Mouse (Mus musculus) ZHBTc4 (cell line): ENCODE measurements around the gene Gm6217.
A peak's percentile ranks its signal among the peaks of the same experiment; 100 is the strongest.
"Not testable (repeated sequence)": the region's sequence is repeated elsewhere in the genome, so short reads cannot be mapped to it uniquely, and the experiment has no call there.

ENCODE experiments used
- DNase-seq: peaks from one replicate; pipeline ENCODE4 v3.0.0-alpha.2; 2011; ENCODE audit warnings: low read depth, low spot score

The Gm6217 gene

DNA sequence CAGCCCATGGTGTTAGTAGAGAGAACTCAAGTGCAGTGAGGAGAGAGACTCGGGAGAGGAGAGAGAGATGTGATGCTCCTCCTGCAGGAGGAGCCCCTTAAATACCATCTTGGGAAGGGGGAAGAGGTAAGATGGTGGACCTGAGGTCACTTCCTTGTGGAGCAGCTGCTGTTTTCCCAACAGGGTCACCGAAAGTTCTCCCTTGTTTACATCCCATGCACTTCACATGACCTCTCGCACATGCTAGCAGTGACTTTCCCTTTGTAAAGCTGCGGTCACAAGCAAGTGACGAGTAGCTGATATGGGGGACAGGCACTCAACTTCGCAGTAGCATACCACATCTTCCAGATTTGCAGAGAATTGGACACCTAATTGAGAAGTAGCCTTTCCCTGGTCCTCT is at the start of gene Gm6217:
TSS of gene Gm6217 (minus strand) at position 74 of the 400 bp plus-strand sequence.
- not testable (repeated sequence) for DNase-seq

DNA sequence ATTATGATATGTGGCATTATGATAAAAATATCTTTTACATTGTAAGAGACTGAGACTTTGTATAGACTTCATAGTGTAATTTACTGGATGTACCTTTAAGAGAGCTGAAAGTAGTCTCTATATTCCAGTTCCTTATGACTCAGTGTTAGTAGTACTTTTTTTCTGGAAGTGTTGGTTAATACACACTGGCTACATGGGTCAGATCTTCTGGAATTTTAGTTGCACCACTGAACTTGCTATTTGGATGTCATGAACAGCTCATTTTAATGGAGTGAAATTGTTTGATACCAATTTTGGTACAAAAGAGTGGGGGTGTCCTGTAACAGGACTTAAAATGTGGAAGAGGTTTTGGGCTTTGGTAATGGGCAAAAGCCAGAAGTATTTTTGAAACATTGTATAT is 46.6 kb upstream of the Gm6217 start:
- no peak for DNase-seq

DNA sequence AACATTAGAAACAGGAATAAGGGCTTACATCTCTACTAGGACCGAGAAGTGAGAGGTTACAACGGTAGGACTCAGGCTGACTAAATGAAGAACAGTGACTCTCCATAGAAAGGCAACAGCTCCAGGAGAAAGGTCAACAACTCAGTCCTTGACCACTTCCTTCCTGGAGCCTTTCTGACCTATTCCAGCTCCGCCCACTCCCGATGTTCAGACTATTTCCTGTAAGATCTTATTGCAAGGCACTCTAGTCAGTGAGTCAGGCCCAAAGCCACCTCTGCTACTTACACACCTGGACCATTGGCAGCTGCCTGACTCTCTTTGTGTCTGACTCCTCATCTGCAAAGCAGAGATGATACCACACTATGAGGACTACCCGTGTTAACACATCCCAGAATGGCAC is 44.6 kb upstream of the Gm6217 start:
- no peak for DNase-seq

DNA sequence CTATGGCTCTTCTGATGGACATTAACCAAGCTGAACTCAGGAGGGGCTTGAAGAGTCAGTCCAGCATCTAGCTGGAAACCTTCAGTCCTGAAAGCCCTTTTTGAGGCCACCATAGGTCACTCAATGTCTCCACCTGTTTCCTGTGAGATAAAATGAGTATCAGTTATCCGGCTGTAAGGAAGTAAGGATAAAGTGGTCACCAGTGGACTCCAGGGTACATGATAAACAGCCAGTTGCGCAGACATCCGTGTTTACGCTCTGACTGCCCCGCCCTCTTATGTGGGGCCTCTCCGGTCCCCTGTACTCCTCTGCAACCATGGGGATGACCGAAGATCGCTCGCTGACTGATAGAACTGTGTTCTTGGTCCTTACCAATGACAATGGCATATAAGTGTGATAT is 43.1 kb upstream of the Gm6217 start:
- no peak for DNase-seq

DNA sequence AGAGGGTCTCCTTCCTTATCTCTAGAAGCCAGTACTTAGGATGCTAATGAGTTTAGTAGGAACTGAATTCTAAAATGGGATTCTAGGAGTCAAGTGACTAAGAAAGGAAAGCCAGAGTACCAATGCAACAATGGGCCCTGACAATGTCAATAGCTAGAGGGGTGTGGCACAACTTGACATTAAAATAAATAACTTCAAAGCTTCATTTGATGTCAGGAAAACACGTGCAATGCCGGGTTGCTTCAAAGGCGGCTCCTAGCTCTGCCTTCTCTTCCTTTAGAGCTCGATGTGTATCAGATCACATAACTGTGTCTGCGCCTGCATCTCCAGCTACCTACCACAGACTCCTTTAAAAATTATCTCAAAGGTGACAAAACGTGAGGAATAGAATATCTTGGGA is 42.7 kb upstream of the Gm6217 start:
- peak; percentile 67 for DNase-seq

DNA sequence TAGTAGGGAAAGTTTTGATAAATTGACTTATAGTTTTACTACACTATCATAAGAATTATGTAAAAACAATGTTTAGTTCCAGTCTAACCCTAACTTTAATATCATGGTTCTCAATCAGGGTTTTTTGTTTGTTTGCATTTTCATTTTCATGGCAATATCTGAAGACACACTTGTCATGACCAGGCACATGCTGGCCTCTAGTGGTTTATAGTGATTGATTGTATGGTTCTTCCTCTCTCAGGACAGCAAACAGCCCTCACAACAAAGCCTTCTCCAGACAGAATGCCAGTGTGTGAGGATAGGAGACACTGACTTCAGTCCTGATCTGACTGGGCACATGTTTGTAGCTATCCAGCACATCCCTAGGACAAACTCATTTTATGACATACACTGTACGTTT is 42.0 kb upstream of the Gm6217 start:
- no peak for DNase-seq

DNA sequence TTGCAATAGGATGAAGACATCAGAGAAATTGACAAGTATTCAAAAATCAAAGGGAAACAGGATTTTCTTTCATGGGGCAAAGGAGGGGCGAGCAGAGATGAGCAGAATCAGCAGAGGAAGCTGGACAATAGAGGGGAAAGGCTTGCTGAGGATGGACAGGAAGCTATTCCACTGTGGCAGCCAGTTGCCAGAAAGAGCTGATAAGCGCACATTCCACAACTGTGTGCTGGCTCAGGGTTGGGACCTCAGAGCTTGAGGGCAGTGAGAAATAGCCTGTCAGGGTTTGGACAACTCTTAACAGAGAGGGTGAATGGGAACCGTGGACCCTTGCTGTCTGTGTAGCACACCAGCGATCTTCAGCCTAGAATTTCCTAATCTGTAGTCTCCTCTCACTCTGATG is 40.8 kb upstream of the Gm6217 start:
- no peak for DNase-seq

DNA sequence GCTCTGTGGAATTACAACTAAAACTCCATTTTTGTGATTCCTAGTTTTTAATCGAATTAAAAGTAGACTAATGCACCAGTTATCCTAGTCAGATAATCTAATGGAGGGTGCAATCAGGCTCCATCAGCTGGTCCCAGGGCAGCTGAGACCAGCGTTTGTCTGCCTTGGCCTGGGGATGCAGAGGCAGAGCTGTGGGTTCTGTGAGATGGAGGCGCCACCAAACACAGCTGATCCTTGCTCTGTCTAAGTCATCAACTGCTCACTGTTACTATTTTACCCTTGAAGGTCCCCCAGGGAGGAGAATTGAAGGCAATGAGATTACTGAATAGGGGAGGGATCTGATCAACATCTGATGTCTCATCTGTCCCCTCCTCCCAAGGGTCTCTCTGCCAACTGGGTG is 35.2 kb upstream of the Gm6217 start:
- no peak for DNase-seq

DNA sequence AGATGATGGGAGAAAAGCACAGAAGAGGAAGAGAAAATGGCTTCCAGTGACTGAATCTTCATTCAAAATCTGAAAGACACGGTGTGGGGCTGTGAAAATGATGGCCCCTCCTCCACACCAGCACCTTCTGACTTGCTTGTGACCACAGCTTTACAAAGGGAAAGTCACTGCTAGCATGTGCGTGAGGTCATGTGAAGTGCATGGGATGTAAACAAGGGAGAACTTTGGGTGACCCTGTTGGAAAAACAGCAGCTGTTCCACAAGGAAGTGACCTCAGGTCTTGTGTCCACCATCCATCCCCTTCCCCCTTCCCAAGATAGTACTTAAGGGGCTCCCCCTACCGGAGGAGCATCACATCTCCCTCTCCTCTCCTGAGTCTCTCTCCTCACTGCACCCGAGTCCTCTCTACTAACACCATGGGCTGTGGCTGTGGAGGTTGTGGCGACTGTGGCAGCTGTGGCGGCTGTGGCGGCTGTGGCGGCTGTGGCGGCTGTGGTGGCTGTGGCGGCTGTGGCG is 28.7 kb upstream of the Gm6217 start, which contains the start of gene Gm47955:
TSS of gene Gm47955 (plus strand) at position 417 of the 516 bp plus-strand sequence.
- DNase-seq, result peak; percentile 78

DNA sequence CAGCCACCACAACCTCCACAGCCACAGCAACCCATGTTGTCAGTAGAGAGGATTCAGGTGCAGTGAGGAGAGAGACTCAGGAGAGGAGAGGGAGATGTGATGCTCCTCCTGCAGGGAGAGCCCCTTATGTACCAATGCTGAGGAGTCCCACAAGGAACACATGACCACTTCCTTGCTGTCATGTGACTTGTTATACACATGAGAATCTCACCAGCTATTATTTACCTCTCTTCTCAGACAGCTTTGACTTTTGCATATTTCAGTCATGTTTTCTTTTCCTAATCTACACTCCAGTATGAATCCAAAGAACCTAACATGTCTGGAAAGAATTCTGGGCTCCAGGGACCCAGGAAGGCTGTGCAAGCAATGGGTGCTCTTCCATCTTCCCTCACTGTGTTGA is 24.7 kb upstream of the Gm6217 start, which contains the start of gene Gm7544:
TSS of gene Gm7544 (minus strand) at position 101 of the 400 bp plus-strand sequence.
- not testable (repeated sequence) for DNase-seq

DNA sequence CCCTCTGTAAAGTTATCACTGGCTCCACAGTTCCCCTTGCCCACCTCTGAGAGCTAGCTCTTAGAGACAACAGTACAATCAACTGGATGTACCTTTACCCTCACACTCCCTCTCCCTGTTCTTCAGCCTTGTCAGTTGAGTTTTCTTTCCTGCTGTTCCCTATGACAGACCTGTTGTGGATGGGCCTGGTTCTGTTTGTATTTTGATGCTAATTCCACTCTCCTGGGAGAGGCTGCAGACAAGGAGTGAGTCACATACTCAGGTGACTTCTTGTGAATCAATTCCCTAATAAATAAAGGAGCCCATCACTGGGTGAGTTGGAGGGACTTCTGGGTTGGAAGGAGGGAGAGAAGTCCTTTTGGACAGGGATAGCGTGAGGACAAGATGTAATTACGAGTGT is 17.4 kb upstream of the Gm6217 start:
- DNase-seq, result peak; percentile 64

DNA sequence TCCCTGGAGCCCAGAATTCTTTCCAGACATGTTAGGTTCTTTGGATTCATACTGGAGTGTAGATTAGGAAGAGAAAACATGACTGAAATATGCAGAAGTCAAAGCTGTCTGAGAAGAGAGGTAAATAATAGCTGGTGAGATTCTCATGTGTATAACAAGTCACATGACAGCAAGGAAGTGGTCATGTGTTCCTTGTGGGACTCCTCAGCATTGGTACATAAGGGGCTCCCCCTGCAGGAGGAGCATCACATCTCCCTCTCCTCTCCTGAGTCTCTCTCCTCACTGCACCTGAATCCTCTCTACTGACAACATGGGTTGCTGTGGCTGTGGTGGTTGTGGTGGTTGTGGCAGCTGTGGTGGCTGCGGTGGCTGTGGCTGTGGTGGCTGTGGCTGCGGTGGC is 14.8 kb upstream of the Gm6217 start:
- DNase-seq, result not testable (repeated sequence)

DNA sequence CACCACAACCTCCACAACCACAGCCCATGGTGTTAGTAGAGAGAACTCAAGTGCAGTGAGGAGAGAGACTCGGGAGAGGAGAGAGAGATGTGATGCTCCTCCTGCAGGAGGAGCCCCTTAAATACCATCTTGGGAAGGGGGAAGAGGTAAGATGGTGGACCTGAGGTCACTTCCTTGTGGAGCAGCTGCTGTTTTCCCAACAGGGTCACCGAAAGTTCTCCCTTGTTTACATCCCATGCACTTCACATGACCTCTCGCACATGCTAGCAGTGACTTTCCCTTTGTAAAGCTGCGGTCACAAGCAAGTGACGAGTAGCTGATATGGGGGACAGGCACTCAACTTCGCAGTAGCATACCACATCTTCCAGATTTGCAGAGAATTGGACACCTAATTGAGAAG is 12.1 kb upstream of the Gm6217 start, which contains the start of gene A030003K21Rik:
TSS of gene A030003K21Rik (minus strand) at position 94 of the 400 bp plus-strand sequence.
- DNase-seq, result not testable (repeated sequence)

DNA sequence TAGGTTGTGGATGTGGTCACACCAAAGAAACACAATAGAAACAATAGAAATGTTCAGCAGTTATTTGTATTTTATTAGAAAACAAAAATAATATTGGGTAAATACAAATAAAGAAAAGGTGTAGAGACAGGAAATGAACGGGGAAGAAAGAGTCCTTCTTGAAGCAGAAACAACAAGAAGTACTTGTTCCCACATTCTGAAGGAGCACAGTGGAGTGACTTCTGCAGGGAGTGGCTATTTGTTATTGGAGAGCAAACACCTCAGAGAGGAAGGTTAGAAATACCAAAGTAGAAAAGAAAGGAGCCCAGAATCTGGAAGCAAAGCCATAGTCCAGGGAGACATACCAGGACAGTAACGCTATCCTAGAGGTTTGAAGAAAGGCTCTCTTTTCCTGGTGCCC is 11.3 kb upstream of the Gm6217 start:
- DNase-seq, result not testable (repeated sequence)

DNA sequence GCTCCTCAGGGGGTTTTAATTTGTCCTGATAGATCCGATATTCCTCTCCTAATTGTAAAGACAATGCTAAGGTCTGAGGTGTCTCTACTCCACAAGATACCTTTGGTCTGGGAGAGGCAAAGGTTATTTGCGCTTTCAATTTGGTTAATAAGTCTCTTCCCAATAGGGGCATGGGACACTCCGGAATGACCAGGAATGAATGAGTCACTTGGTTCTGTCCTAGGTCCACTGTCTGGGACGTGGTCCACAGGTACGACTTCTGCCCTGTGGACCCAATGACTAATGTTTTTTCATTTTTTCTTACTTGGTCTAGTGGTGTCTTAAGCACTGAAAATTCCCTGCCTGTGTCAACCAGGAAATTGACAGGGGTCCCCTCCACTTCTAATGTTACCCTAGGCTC is 7.5 kb upstream of the Gm6217 start:
- no peak for DNase-seq

DNA sequence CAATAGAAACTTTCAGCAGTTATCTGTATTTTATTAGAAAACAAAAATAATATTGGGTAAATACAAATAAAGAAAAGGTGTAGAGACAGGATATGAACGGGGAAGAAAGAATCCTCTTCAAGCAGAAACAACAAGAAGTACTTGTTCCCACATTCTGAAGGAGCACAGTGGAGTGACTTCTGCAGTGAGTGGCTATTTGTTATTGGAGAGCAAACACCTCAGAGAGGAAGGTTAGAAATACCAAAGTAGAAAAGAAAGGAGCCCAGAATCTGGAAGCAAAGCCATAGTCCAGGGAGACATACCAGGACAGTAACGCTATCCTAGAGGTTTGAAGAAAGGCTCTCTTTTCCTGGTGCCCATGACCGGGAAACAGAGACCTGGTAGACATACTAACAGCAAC is 641 bp downstream of the Gm6217 start:
- DNase-seq, result not testable (repeated sequence)

DNA sequence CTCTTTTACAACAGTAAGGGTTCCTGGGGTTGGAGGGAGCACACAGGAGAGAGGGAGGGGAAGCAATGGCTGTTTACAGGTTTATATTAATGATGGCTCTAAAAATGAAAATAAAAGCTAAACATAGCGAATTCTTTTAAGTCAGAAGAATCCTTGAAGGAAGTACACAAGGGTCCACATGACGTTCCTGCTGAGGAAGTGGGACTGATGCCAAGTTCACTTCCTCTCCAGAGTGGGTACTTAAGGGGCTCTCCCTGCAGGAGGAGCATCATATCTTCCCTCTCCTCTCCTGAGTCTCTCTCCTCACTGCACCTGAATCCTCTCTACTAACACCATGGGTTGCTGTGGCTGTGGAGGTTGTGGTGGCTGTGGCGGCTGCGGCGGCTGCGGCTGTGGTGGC is 6.5 kb downstream of the Gm6217 start, which contains the start of gene A030014E15Rik:
TSS of gene A030014E15Rik (plus strand) at position 268 of the 400 bp plus-strand sequence.
- no peak for DNase-seq

DNA sequence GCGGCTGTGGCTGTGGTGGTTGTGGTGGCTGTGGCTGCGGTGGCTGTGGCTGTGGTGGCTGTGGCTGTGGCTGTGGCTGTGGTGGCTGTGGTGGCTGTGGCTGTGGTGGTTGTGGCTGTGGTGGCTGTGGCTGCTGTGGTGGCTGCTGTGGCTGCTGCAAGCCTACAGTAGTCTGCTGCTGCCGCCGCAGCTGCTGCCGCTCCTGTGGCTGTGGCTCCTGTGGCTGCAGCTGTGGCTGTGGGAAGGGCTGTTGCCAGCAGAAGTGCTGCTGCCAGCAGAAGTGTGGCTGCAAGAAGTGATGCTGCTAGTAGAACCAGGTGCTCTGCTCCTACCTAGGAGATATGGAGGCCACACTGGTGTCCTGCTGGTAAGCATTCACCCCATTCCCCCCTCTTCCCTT is 17.8 kb downstream of the Gm6217 start:
- not testable (repeated sequence) for DNase-seq

DNA sequence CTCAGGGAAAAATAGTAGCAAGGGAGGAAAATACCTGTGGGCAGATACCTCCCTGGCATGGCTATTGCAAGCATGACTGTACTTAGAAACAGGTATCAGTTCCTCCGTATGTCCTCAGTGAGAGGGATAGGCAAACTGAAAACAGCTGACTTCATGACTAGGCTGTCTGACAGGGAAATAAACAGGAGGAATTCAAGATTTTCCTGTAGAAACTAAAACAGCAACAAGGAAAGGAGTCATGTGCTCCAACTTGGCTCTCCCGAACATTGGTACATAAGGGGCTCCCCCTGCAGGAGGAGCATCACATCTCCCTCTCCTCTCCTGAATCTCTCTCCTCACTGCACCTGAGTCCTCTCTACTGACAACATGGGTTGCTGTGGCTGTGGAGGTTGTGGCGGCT is 18.2 kb downstream of the Gm6217 start, which contains the start of gene A030005L19Rik:
TSS of gene A030005L19Rik (plus strand) at position 301 of the 400 bp plus-strand sequence.
- peak; percentile 38 for DNase-seq

DNA sequence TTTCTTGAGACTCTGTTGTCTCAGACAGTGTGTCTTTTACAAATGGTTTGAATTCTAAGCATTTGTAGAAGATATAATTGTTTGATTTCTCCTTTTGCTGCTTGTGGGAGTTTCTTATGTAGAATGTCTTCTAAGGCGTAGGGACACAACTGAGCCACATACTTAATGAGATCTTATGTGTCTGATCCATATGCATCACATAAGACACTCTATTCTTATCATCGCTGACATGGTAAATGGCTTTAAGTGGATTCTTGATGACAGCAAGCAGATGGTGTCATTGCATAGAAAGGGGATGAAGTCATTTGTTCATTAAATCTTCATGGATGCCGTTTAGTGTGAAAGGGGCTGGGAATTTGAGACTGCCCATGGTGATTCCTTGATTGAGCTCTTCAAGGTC is 25.3 kb downstream of the Gm6217 start:
- no peak for DNase-seq

DNA sequence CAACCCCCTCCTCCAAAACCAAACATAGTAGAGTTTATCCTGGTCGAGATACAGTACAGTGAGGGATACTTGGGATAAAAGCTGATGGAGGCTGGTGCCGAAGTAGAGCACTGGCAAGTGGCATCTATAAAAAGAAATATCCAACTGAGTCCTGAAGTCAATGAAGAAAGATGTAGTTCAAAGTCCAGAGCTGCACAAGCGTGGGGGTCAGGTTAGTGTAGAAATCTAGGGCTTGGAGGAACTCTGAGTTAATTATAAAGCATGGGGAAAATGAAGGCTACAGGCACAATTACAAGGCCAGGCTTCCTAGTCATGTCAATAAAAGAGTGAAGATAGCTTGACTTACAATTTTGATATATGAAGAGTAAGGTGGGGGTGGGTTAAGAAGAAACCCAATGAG is 30.0 kb downstream of the Gm6217 start:
- no peak for DNase-seq

DNA sequence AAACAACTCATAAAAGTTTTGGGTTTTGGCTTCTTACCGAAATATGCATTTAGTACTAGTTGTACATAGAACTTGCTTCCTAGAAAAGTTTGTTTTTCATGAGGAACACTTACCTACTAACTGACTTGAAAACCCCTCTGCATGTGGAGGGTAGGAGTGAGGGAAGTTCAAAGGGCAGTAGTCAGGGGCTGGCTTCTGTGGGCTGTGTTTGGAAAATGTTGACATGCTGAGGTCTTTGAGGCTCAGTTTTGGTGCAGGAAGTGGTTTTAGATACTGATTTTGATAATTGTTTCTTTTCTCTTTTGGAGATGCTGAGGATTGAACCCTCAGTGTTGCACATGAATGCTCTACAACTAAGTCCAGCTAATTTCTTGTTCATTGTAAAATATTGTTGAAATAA is 30.6 kb downstream of the Gm6217 start:
- DNase-seq, result no peak

DNA sequence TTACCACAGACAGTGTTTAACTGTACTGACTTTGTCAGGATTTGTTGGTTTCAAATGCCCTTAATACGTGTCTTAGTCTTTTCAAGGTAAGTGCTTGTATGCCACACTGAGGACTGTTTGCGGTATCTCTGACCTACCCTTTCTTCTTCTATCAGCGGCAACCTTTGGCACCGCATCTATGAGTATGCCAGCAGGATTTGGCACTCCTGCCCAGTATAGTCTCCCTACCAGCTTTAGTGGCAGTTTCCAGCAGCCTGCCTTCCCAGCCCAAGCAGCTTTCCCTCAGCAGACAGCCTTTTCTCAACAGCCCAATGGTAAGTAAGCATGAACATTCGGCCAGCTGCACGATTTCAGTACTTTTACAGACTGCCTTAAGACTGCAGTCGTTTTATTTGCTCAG is 37.9 kb downstream of the Gm6217 start:
- no peak for DNase-seq
